Mouse (Mus musculus) CH12.LX (cell line): ENCODE results near the gene Lrig1. TPM values are rescaled to one million over a fixed set of nuclear protein-coding genes. Genes with fewer than 3 reads are reported as not detected.

Experiments used
- DNase-seq: peaks from one replicate; pipeline ENCODE4 v3.0.0-alpha.2; 2013; ENCODE audit errors: extremely low read depth
- H3K27ac ChIP-seq: 2 replicates; pipeline ENCODE4 v1.5.1; 2012; ENCODE audit warnings: low read depth, mild to moderate bottlenecking, control low read depth, moderate library complexity; ENCODE audit not compliant: insufficient read depth
- H3K27me3 ChIP-seq: replicated peaks from 2 replicates; pipeline ENCODE3; 2012; ENCODE audit warnings: inconsistent platforms
- H3K36me3 ChIP-seq, 2 experiments: replicated peaks in 1 of 2; 2 replicates each; pipeline versions ENCODE3 to v1.6.1; 2012; ENCODE audit warnings: inconsistent platforms in 1 of 2, low read length in 1 of 2, mild to moderate bottlenecking in 1 of 2, mixed read lengths in 1 of 2, moderate library complexity in 1 of 2; ENCODE audit not compliant: control insufficient read depth in 1 of 2, insufficient read depth in 1 of 2
- H3K4me1 ChIP-seq, 2 experiments: 2 replicates each; pipeline ENCODE4 v1.6.1; 2012; ENCODE audit warnings: inconsistent platforms in 1 of 2, moderate library complexity in 1 of 2; ENCODE audit not compliant: insufficient read depth in 2 of 2, control insufficient read depth in 1 of 2
- H3K4me2 ChIP-seq: 2 replicates; pipeline ENCODE4 v1.6.1; 2012; ENCODE audit warnings: low read depth, mild to moderate bottlenecking, control low read depth; ENCODE audit not compliant: poor library complexity, insufficient read depth, severe bottlenecking
- H3K4me3 ChIP-seq, 3 experiments: fragments of 150-350 bp in 1 of 3; sonication (generic) in 1 of 3; replicated peaks in 1 of 3; 2 replicates each; pipeline versions ENCODE3 to v1.5.1; 2011 to 2012; ENCODE audit warnings: low read depth in 2 of 3, low read length in 2 of 3, mild to moderate bottlenecking in 2 of 3, moderate library complexity in 2 of 3, control low read depth in 1 of 3, improper control_type of control experiment in 1 of 3, inconsistent platforms in 1 of 3, mixed read lengths in 1 of 3; ENCODE audit not compliant: poor library complexity in 1 of 3
- H3K79me2 ChIP-seq: replicated peaks from 2 replicates; pipeline ENCODE4 v1.6.1; 2012; ENCODE audit warnings: mild to moderate bottlenecking, moderate library complexity; ENCODE audit not compliant: control insufficient read depth, poor library complexity, insufficient read depth, severe bottlenecking; ENCODE audit errors: extremely low read depth
- H3K9ac ChIP-seq: 2 replicates; pipeline ENCODE4 v1.6.1; 2012; ENCODE audit warnings: low read depth, mild to moderate bottlenecking, control low read depth, moderate library complexity; ENCODE audit not compliant: insufficient read depth
- H3K9me3 ChIP-seq: replicated peaks from 2 replicates; pipeline ENCODE3; 2012; ENCODE audit warnings: low read length, inconsistent platforms, mixed read lengths
- BHLHE40 ChIP-seq: IDR thresholded peaks from 2 replicates; pipeline ENCODE4 v1.6.1; 2011; ENCODE audit warnings: mild to moderate bottlenecking, low read depth, low read length, improper control_type of control experiment
- CHD2 ChIP-seq: IDR thresholded peaks from 2 replicates; pipeline ENCODE4 v1.6.1; 2011; ENCODE audit warnings: low read length, improper control_type of control experiment
- E2F4 ChIP-seq: IDR thresholded peaks from 2 replicates; pipeline ENCODE4 v1.6.1; 2011; ENCODE audit warnings: low read depth, low read length, improper control_type of control experiment; ENCODE audit not compliant: insufficient replicate concordance
- ELF1 ChIP-seq: IDR thresholded peaks from 2 replicates; pipeline ENCODE4 v1.6.1; 2014; ENCODE audit warnings: low read depth, mild to moderate bottlenecking, inconsistent platforms, low read length, improper control_type of control experiment
- EP300 ChIP-seq: IDR thresholded peaks from 2 replicates; pipeline ENCODE4 v1.6.1; 2011; ENCODE audit warnings: low read length, improper control_type of control experiment
- ETS1 ChIP-seq: conservative IDR thresholded peaks from 2 replicates; pipeline ENCODE4 v1.6.1; 2012; ENCODE audit warnings: low read depth, mild to moderate bottlenecking, inconsistent platforms, low read length, improper control_type of control experiment, moderate library complexity
- HCFC1 ChIP-seq: IDR thresholded peaks from 2 replicates; pipeline ENCODE4 v1.6.1; 2012; ENCODE audit warnings: low read depth, mild to moderate bottlenecking, inconsistent platforms, low read length, improper control_type of control experiment
- IRF4 ChIP-seq: IDR thresholded peaks from 2 replicates; pipeline ENCODE4 v1.6.1; 2014; ENCODE audit warnings: low read depth, mild to moderate bottlenecking, inconsistent platforms, low read length, improper control_type of control experiment
- JUN ChIP-seq: IDR thresholded peaks from 2 replicates; pipeline ENCODE4 v1.6.1; 2011; ENCODE audit warnings: low read depth, mild to moderate bottlenecking, low read length, improper control_type of control experiment, moderate library complexity; ENCODE audit not compliant: insufficient read depth
- MAZ ChIP-seq: IDR thresholded peaks from 2 replicates; pipeline ENCODE4 v1.6.1; 2012; ENCODE audit warnings: low read depth, mild to moderate bottlenecking, inconsistent platforms, low read length, improper control_type of control experiment, moderate library complexity
- MYC ChIP-seq: IDR thresholded peaks from 2 replicates; pipeline ENCODE4 v1.6.1; 2011; ENCODE audit warnings: low read depth, mild to moderate bottlenecking, improper control_type of control experiment, low read length
- NELFE ChIP-seq: IDR thresholded peaks from 2 replicates; pipeline ENCODE4 v1.6.1; 2011; ENCODE audit warnings: low read depth, low read length, improper control_type of control experiment
- NRF1 ChIP-seq: IDR thresholded peaks from 2 replicates; pipeline ENCODE4 v1.6.1; 2014; ENCODE audit warnings: low read depth, mild to moderate bottlenecking, inconsistent platforms, low read length, improper control_type of control experiment, moderate library complexity
- PAX5 ChIP-seq: IDR thresholded peaks from 2 replicates; pipeline ENCODE4 v1.6.1; 2012; ENCODE audit warnings: low read length, inconsistent platforms, mixed read lengths
- POLR2A ChIP-seq: IDR thresholded peaks from 2 replicates; pipeline ENCODE4 v1.6.1; 2011; ENCODE audit warnings: low read depth, mild to moderate bottlenecking, improper control_type of control experiment, low read length
- POLR2AphosphoS2 ChIP-seq: IDR thresholded peaks from 2 replicates; pipeline ENCODE4 v1.6.1; 2011; ENCODE audit warnings: low read depth, low read length, improper control_type of control experiment
- RCOR1 ChIP-seq: conservative IDR thresholded peaks from 2 replicates; pipeline ENCODE4 v1.6.1; 2012; ENCODE audit warnings: low read depth, mild to moderate bottlenecking, inconsistent platforms, low read length, improper control_type of control experiment
- SIN3A ChIP-seq: IDR thresholded peaks from 2 replicates; pipeline ENCODE4 v1.6.1; 2012; ENCODE audit warnings: low read length, improper control_type of control experiment, inconsistent platforms
- TBP ChIP-seq: conservative IDR thresholded peaks from 2 replicates; pipeline ENCODE4 v1.6.1; 2011; ENCODE audit warnings: low read depth, low read length, improper control_type of control experiment
- TCF12 ChIP-seq: IDR thresholded peaks from 2 replicates; pipeline ENCODE4 v1.6.1; 2014; ENCODE audit warnings: low read depth, mild to moderate bottlenecking, inconsistent platforms, low read length, improper control_type of control experiment
- UBTF ChIP-seq: IDR thresholded peaks from 2 replicates; pipeline ENCODE4 v1.6.1; 2012; ENCODE audit warnings: low read depth, mild to moderate bottlenecking, inconsistent platforms, low read length, improper control_type of control experiment, moderate library complexity
- USF1 ChIP-seq: IDR thresholded peaks from 2 replicates; pipeline ENCODE4 v1.6.1; 2014; ENCODE audit warnings: low read depth, mild to moderate bottlenecking, inconsistent platforms, low read length, improper control_type of control experiment
- USF2 ChIP-seq: conservative IDR thresholded peaks from 2 replicates; pipeline ENCODE4 v1.6.1; 2011; ENCODE audit warnings: low read depth, low read length, improper control_type of control experiment
- ZC3H11A ChIP-seq: IDR thresholded peaks from 2 replicates; pipeline ENCODE4 v1.6.1; 2012; ENCODE audit warnings: low read depth, mild to moderate bottlenecking, inconsistent platforms, low read length, improper control_type of control experiment
- ZKSCAN1 ChIP-seq: IDR thresholded peaks from 2 replicates; pipeline ENCODE4 v1.6.1; 2012; ENCODE audit warnings: low read depth, inconsistent platforms, low read length, improper control_type of control experiment, borderline replicate concordance
- ZMIZ1 ChIP-seq: IDR thresholded peaks from 2 replicates; pipeline ENCODE4 v1.6.1; 2012; ENCODE audit warnings: low read depth, mild to moderate bottlenecking, inconsistent platforms, low read length, improper control_type of control experiment
- dilution Hi-C: fragments of 300-500 bp; cut with MboI; formaldehyde crosslinking; loops from 2 replicates; pipeline ENCODE4 v1.14.3; 2020; ENCODE audit warnings: low sequenced_read_pairs; ENCODE audit not compliant: extremely low pct_unique_long_range_greater_than_20kb, extremely low pct_ligation_motif_present
- in situ Hi-C: fragments of 300-500 bp; cut with MboI; formaldehyde crosslinking; loops from 3 replicates; pipeline ENCODE4 v1.14.3; 2019; ENCODE audit warnings: low sequenced_read_pairs, low pct_ligation_motif_present, low pct_unique_long_range_greater_than_20kb, mixed read lengths
- polyA plus RNA-seq: library from polyadenylated mRNA; unstranded; fragments of >175 nt; gene quantifications from 2 replicates; pipeline ENCODE4 v1.2.1, GENCODE M21; 2012; ENCODE audit warnings: low read depth; ENCODE audit not compliant: insufficient read length
- total RNA-seq, 2 experiments: library from RNA; depleted of rRNA; stranded (reverse); fragments of 300-350 nt in 1 of 2; fragments of >200 nt in 1 of 2; gene quantifications; 2 replicates each; pipeline ENCODE4 v1.2.3; 2012 to 2014

The Lrig1 gene
- total and polyA plus RNA-seq, 3 experiments, result 0.43 TPM; not detected in 2

DNA sequence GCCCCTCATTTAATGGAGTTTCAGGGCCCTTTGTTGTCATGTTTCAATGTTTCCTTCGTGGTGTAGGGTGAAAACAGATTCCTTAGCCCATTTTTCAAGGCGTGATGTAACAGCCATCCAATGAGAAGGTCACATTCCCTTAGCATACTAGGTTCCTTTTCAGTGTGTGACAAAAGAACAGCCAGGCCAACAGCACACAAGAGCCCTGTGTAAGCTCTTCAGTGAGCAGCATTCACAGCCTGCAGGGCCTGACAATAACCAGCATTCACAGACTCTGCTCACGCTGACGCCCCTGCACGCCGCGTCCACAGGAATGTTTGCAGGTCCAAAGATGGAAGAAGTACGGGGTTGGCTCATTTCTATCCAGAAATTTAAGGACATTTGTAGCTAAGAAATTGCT lies 122.0 kb downstream of the Lrig1 start:
- DNase-seq, result no peak
- Histone ChIP-seq H3K4me3 (no peak overlapping the region), H3K79me2 (no peaks in the 10 kb centered on the region), H3K27me3 (no peaks in the 10 kb centered on the region), H3K36me3 (peaks cover 3 to 33% of the 10 kb centered on the region in 2 experiments), H3K4me1 (no peaks in the 10 kb centered on the region), H3K27ac (no peak overlapping the region), H3K4me2 (no peak overlapping the region), H3K9me3 (no peaks in the 10 kb centered on the region), H3K9ac (no peak overlapping the region)
- in situ Hi-C loops, result no loop called here
- TF ChIP-seq NELFE (no peak), HCFC1 (no peak), E2F4 (no peak), TCF12 (no peak), ELF1 (no peak), POLR2A (no peak), USF1 (no peak), POLR2AphosphoS2 (no peak), ZMIZ1 (no peak), UBTF (no peak), RCOR1 (no peak), USF2 (no peak), BHLHE40 (no peak)
- dilution Hi-C loops, result no loop called here

DNA sequence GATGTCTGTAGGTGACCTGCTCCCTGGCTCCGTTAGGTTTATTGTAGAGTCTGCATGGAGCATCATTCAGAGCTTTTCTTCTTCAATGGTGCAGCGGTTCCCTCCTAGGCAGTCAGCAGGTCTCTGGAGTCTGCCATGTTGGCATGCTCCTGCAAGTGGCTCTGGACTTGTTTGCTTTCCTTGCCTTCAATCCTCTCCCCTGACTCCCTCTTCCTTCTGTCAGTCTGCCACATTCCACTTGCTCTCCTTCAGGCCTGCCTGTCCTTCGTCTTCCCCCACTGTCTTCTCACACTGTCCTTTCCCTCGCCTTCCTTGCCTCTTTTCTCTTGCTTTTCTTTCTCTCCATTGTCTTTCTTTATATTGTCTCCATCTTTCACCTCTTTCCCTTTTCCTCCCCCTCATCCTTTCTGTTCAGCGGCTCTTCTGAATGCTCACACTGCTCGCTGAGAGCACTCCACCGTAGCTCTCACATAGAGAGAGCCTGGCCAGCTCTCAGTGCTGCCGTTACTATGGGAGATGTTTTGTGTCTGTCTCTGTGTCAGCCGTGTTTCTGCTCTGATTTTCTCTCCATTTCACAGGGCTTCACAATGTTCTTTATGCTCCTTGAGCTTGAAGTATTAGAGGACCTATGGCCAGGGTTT lies 124.3 kb downstream of the Lrig1 start:
- dilution Hi-C loops, result no loop called here
- DNase-seq, result no peak
- no peak overlapping the region for H3K27ac ChIP-seq
- H3K9me3 ChIP-seq, result no peaks in the 10 kb centered on the region
- no peak for TF ChIP-seq PAX5
- no peak for TF ChIP-seq ZC3H11A
- no peaks in the 10 kb centered on the region for H3K79me2 ChIP-seq
- no peaks in the 10 kb centered on the region for H3K27me3 ChIP-seq
- H3K36me3 ChIP-seq, result peaks cover 3 to 25% of the 10 kb centered on the region in 2 experiments
- in situ Hi-C loops, result no loop called here
- no peak overlapping the region for H3K9ac ChIP-seq
- H3K4me1 ChIP-seq, result no peaks in the 10 kb centered on the region
- no peak overlapping the region for H3K4me3 ChIP-seq
- no peak overlapping the region for H3K4me2 ChIP-seq

- no peak overlapping the region for H3K4me3 ChIP-seq
- DNase-seq, result no peak
- H3K9ac ChIP-seq, result no peak overlapping the region
- H3K9me3 ChIP-seq, result no peaks in the 10 kb centered on the region
- no peaks in the 10 kb centered on the region for H3K36me3 ChIP-seq
- TF ChIP-seq ELF1 (no peak), EP300 (no peak), CHD2 (no peak), USF2 (no peak), ZC3H11A (no peak), MAZ (no peak), ZKSCAN1 (no peak), ETS1 (no peak), JUN (no peak), TBP (no peak), SIN3A (no peak), MYC (no peak), NRF1 (no peak), E2F4 (no peak), IRF4 (no peak)
- TF ChIP-seq, all 38 proteins: peak for 0
- in situ Hi-C loops, result no loop called here
- dilution Hi-C loops, result no loop called here
- H3K79me2 ChIP-seq, result no peaks in the 10 kb centered on the region
- H3K4me2 ChIP-seq, result no peak overlapping the region
- H3K27ac ChIP-seq, result no peak overlapping the region
- H3K4me1 ChIP-seq, result peaks cover 10 to 28% of the 10 kb centered on the region in 2 experiments; a peak in 3 of 4 replicates
- H3K27me3 ChIP-seq, result no peaks in the 10 kb centered on the region
Observed at GRCm38 (mm10) chr6:94568040-94568439, 131.9 kb downstream of the Lrig1 start.
